In genomic region chr6:145302907-145303640, GRCm38 (mm10) we compare ENCODE assay signal across 9 mouse cellular contexts. TPM values are rescaled to one million over a fixed set of nuclear protein-coding genes. Genes with fewer than 3 reads are reported as not detected.
A peak's percentile ranks its signal among the peaks of the same experiment; 100 is the strongest.
DNase-seq lines count a peak whose midpoint lies in the region; ATAC-seq lines count a peak whose summit lies in the region.
"Had no signal": no experiment of that assay in that cellular context is flagged by ENCODE, and none has a peak within 500 bp of the region (broad histone marks: within the 10 kb centered on the region; RNA-seq: fewer than 3 reads in every experiment).

No protein-coding gene starts in this region.

- peak overlapping the region; percentile 54 for H3K9ac ChIP-seq in lung, embryonic 16.5 days (ENCODE audit: low read length)
- peak overlapping the region; percentile 16; the same call in 1 of the 2 replicates for H3K9ac ChIP-seq in forebrain, embryonic 15.5 days (replicated peaks)
- H3K9ac ChIP-seq in limb, embryonic 12.5 days (replicated peaks) = no peak overlapping the region
- H3K9ac ChIP-seq in neural tube, embryonic 13.5 days = peak overlapping the region; percentile 56

- H3K4me2 ChIP-seq in lung, embryonic 16.5 days (ENCODE audit: low read depth, low read length) = peak overlapping the region; percentile 50
- H3K4me2 ChIP-seq in forebrain, embryonic 15.5 days (replicated peaks) = peak overlapping the region; percentile 32
- H3K4me2 ChIP-seq in limb, embryonic 12.5 days = peak overlapping the region; percentile 41
- H3K4me2 ChIP-seq in neural tube, embryonic 13.5 days = peak overlapping the region; percentile 48

- H3K4me1 ChIP-seq in lung, embryonic 16.5 days (replicated peaks; ENCODE audit: control insufficient read depth, insufficient read depth, low read length) = peaks cover 18% of the 10 kb centered on the region
- H3K4me1 ChIP-seq in forebrain, embryonic 15.5 days = peaks cover 16% of the 10 kb centered on the region
- peaks cover 19% of the 10 kb centered on the region for H3K4me1 ChIP-seq in limb, embryonic 12.5 days (replicated peaks)
- peaks cover 16% of the 10 kb centered on the region for H3K4me1 ChIP-seq in neural tube, embryonic 13.5 days (replicated peaks)

- intact Hi-C loops in left cerebral cortex, postnatal 14 days (cut with DNase I) = loop anchor here (2.0 to 5.0 kb wide), 2 partner anchors 39 to 52 kb away; partner anchors contain the start of gene Kras

- no peak for DNase-seq in lung, postnatal 10 days
- DNase-seq in adrenal gland, postnatal 4 days (ENCODE audit: low spot score in 2 of 2) = no peak
- no peak for DNase-seq in Muller cell, postnatal 12 days (ENCODE audit: inconsistent ontology term)
- no peak for DNase-seq in left cerebral cortex, postnatal 14 days (ENCODE audit: low spot score in 2 of 2)

- no peak for ATAC-seq in lung, embryonic 16.5 days (ENCODE audit: low read depth)
- ATAC-seq in forebrain, embryonic 15.5 days (replicated peaks) = no peak
- ATAC-seq in limb, embryonic 12.5 days (ENCODE audit: insufficient number of reproducible peaks, insufficient read depth, low FRiP score, low TSS enrichment, low read depth) = no peak
- no peak for ATAC-seq in neural tube, embryonic 13.5 days (ENCODE audit: low read depth)

- H3K36me3 ChIP-seq in lung, embryonic 16.5 days (ENCODE audit: control insufficient read depth, insufficient read depth, low read length) = no peaks in the 10 kb centered on the region
- H3K36me3 ChIP-seq in forebrain, embryonic 15.5 days = no peaks in the 10 kb centered on the region
- H3K36me3 ChIP-seq in limb, embryonic 12.5 days = no peaks in the 10 kb centered on the region
- no peaks in the 10 kb centered on the region for H3K36me3 ChIP-seq in neural tube, embryonic 13.5 days

- peak overlapping the region; percentile 38 for H3K4me3 ChIP-seq in lung, embryonic 16.5 days (ENCODE audit: low read length)
- peak overlapping the region; percentile 10; the same call in 1 of the 2 replicates for H3K4me3 ChIP-seq in forebrain, embryonic 15.5 days
- H3K4me3 ChIP-seq in limb, embryonic 12.5 days (replicated peaks) = peak overlapping the region; percentile 11
- H3K4me3 ChIP-seq in neural tube, embryonic 13.5 days = peak overlapping the region; percentile 21; the same call in 1 of the 2 replicates
- H3K4me3 ChIP-seq: myocyte had no signal

- no peaks in the 10 kb centered on the region for H3K27me3 ChIP-seq in lung, embryonic 16.5 days (ENCODE audit: control insufficient read depth, insufficient read depth, low read depth, low read length)
- H3K27me3 ChIP-seq in forebrain, embryonic 15.5 days = no peaks in the 10 kb centered on the region
- H3K27me3 ChIP-seq in limb, embryonic 12.5 days = no peaks in the 10 kb centered on the region; the same call in 1 of the 2 replicates
- no peaks in the 10 kb centered on the region for H3K27me3 ChIP-seq in neural tube, embryonic 13.5 days

- peak overlapping the region; percentile 68 for H3K27ac ChIP-seq in lung, embryonic 16.5 days (ENCODE audit: low read length)
- peak overlapping the region; percentile 64; the same call in 1 of the 2 replicates for H3K27ac ChIP-seq in forebrain, embryonic 15.5 days (replicated peaks)
- H3K27ac ChIP-seq in limb, embryonic 12.5 days = 0 out of 2 replicates have a peak overlapping the region, but pooled peaks have one; percentile 8
- peak overlapping the region; percentile 33; the same call in 1 of the 2 replicates for H3K27ac ChIP-seq in neural tube, embryonic 13.5 days (replicated peaks)

- WGBS in lung, embryonic 16.5 days = 38% methylated on average over 22 of the region's 22 CpGs
- 70% methylated on average over 22 of the region's 22 CpGs for WGBS in forebrain, embryonic 15.5 days
- WGBS in limb, embryonic 12.5 days = 58% methylated on average over 22 of the region's 22 CpGs
- WGBS in neural tube, embryonic 13.5 days = 65% methylated on average over 22 of the region's 22 CpGs

- H3K9me3 ChIP-seq in lung, embryonic 16.5 days (ENCODE audit: control insufficient read depth, low read length) = no peaks in the 10 kb centered on the region
- no peaks in the 10 kb centered on the region for H3K9me3 ChIP-seq in forebrain, embryonic 15.5 days
- no peaks in the 10 kb centered on the region for H3K9me3 ChIP-seq in limb, embryonic 12.5 days
- H3K9me3 ChIP-seq in neural tube, embryonic 13.5 days = no peaks in the 10 kb centered on the region

RNA-seq across cellular contexts. Expression of gene Kras, which starts 53.0 kb away (rescaled TPM):
- 97.6 and 99.5 TPM in 2 replicates for polyA plus RNA-seq in lung, embryonic 16.5 days (2015; fragmentation: Nextera tagmentation; extraction: Ambion mirVana)
- 123 and 125 TPM in 2 replicates for polyA plus RNA-seq in forebrain, embryonic 15.5 days (2015; fragmentation: Nextera tagmentation; extraction: Ambion mirVana)
- 83.7 and 91.2 TPM in 2 replicates for polyA plus RNA-seq in limb, embryonic 12.5 days (2016; fragmentation: Nextera tagmentation; extraction: Ambion mirVana)
- 81.3 and 92.1 TPM in 2 replicates for polyA plus RNA-seq in neural tube, embryonic 13.5 days (2015; fragmentation: Nextera tagmentation; extraction: Ambion mirVana)
- 10 to 100 TPM; 44.1 to 47.0 TPM for total RNA-seq in adrenal gland, postnatal 4 days (2021)
- total RNA-seq in left cerebral cortex, postnatal 14 days (2021) = 10 to 100 TPM; 78.4 to 82.1 TPM

Comparison
In these comparisons a context has a peak if more than half of its experiments do, and no peak if none do; other contexts are left out.
1. H3K27ac ChIP-seq: peak in every context shown above with its lines; median percentile 68 in lung, embryonic 16.5 days; 64 in forebrain, embryonic 15.5 days; 33 in neural tube, embryonic 13.5 days; 8 in limb, embryonic 12.5 days.